Mouse (Mus musculus) C2C12 (cell line): ENCODE results near the gene Stoml2.

Source experiments
- CEBPB ChIP-seq: IDR thresholded peaks from one replicate; pipeline ENCODE4 v1.6.1; 2011; ENCODE audit warnings: low read depth, mild to moderate bottlenecking, control low read depth, moderate library complexity
- CTCF ChIP-seq: IDR thresholded peaks from one replicate; pipeline ENCODE4 v1.5.1; 2011; ENCODE audit not compliant: control insufficient read depth, insufficient read depth, insufficient read length
- MYOD1 ChIP-seq: IDR thresholded peaks from one replicate; pipeline ENCODE4 v1.6.1; 2011; ENCODE audit warnings: low read depth; ENCODE audit not compliant: control insufficient read depth, insufficient read length

DNA sequence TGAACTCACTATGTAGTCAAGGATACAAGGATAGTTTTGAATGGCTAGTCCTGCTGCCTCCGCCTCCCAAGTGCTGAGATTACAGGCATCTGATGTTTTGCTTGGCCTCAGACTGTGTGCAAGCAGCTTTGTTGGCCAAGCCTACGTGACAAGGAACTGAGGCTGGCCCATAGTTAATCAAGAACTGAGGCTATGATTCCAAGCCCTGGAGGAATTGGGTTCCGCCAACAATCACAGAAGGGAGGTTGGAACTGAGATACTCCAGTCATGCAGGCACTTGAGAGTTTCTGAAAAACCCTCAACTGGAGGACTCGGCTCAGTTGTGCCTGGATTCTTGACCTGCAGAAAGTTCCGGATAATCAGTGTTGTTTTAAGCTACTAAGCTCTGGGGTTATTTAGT is 26.1 kb upstream of the Stoml2 start:
- TF ChIP-seq CTCF (no peak), MYOD1 (no peak), CEBPB (no peak)
